ENCODE assay signal across 10 mouse cellular contexts in genomic region chr10:111509103-111509784, GRCm38 (mm10). TPM values are rescaled to one million over a fixed set of nuclear protein-coding genes. Genes with fewer than 3 reads are reported as not detected.
DNase-seq lines count a peak whose midpoint lies in the region; ATAC-seq lines count a peak whose summit lies in the region.
"Had no signal": no experiment of that assay in that cellular context is flagged by ENCODE, and none has a peak within 500 bp of the region (broad histone marks: within the 10 kb centered on the region; RNA-seq: fewer than 3 reads in every experiment).

No protein-coding gene starts in this region.

- no peaks in the 10 kb centered on the region for H3K36me3 ChIP-seq in neural tube, embryonic 11.5 days (ENCODE audit: control insufficient read depth, insufficient read depth, low read length)
- H3K36me3 ChIP-seq in limb, embryonic 13.5 days: no peaks in the 10 kb centered on the region
- no peaks in the 10 kb centered on the region for H3K36me3 ChIP-seq in stomach, embryonic 16.5 days (ENCODE audit: control insufficient read depth, insufficient read depth, low read length)

- 29% methylated on average over 8 of the region's 8 CpGs for WGBS in neural tube, embryonic 11.5 days
- 38% methylated on average over 8 of the region's 8 CpGs for WGBS in limb, embryonic 13.5 days
- 24% methylated on average over 8 of the region's 8 CpGs for WGBS in stomach, embryonic 16.5 days

- no peaks in the 10 kb centered on the region for H3K9me3 ChIP-seq in neural tube, embryonic 11.5 days (ENCODE audit: control insufficient read depth, low read length)
- H3K9me3 ChIP-seq in limb, embryonic 13.5 days: no peaks in the 10 kb centered on the region
- H3K9me3 ChIP-seq in stomach, embryonic 16.5 days (replicated peaks; ENCODE audit: control insufficient read depth, low read length): no peaks in the 10 kb centered on the region

- H3K4me2 ChIP-seq in neural tube, embryonic 11.5 days (ENCODE audit: low read depth): peak overlapping the region; percentile 55
- H3K4me2 ChIP-seq in limb, embryonic 13.5 days (replicated peaks): peak overlapping the region; percentile 80
- H3K4me2 ChIP-seq in stomach, embryonic 16.5 days (ENCODE audit: low read depth, low read length): peak overlapping the region; percentile 95

- peak overlapping the region; percentile 57 for H3K4me3 ChIP-seq in neural tube, embryonic 11.5 days (ENCODE audit: low read depth, low read length)
- H3K4me3 ChIP-seq in limb, embryonic 13.5 days: peak overlapping the region; percentile 80
- peak overlapping the region; percentile 95 for H3K4me3 ChIP-seq in stomach, embryonic 16.5 days (replicated peaks; ENCODE audit: low read length)

- ATAC-seq in neural tube, embryonic 11.5 days (ENCODE audit: insufficient read depth, low FRiP score, low TSS enrichment): no peak
- ATAC-seq in limb, embryonic 13.5 days (ENCODE audit: low FRiP score, low read depth): no peak
- ATAC-seq in stomach, embryonic 16.5 days (ENCODE audit: insufficient read depth, low FRiP score): no peak

- peak overlapping the region; percentile 44 for H3K9ac ChIP-seq in neural tube, embryonic 11.5 days (ENCODE audit: low read length)
- peak overlapping the region; percentile 65 for H3K9ac ChIP-seq in limb, embryonic 13.5 days
- peak overlapping the region; percentile 74 for H3K9ac ChIP-seq in stomach, embryonic 16.5 days (ENCODE audit: low read length)

- peak; percentile 44 for DNase-seq in adrenal gland, adult 2 months
- no peak for DNase-seq in adrenal gland, postnatal 14 days
- no peak for DNase-seq in neural tube, embryonic 11.5 days (ENCODE audit: low spot score)
- no peak for DNase-seq in neural tube, embryonic 10.5 days (ENCODE audit: extremely low spot score, low spot score)
- no peak for DNase-seq in cerebellum, postnatal 36 days
- DNase-seq in Muller cell, postnatal 12 days (ENCODE audit: inconsistent ontology term): no peak
- DNase-seq: B cell, adult 2 months; right cerebral cortex, postnatal 14 days had no signal

- H3K4me1 ChIP-seq in neural tube, embryonic 11.5 days (ENCODE audit: control insufficient read depth, insufficient read depth, low read length): peaks cover 9% of the 10 kb centered on the region; the same call in 1 of the 2 replicates
- peaks cover 40% of the 10 kb centered on the region for H3K4me1 ChIP-seq in limb, embryonic 13.5 days
- peaks cover 25% of the 10 kb centered on the region for H3K4me1 ChIP-seq in stomach, embryonic 16.5 days (ENCODE audit: control insufficient read depth, insufficient read depth, low read length)

- H3K27me3 ChIP-seq in neural tube, embryonic 11.5 days (ENCODE audit: control insufficient read depth, insufficient read depth, low read length): no peaks in the 10 kb centered on the region
- H3K27me3 ChIP-seq in limb, embryonic 13.5 days: no peaks in the 10 kb centered on the region
- H3K27me3 ChIP-seq in stomach, embryonic 16.5 days (ENCODE audit: control insufficient read depth, insufficient read depth, low read length): no peaks in the 10 kb centered on the region

- no peak overlapping the region for H3K27ac ChIP-seq in neural tube, embryonic 11.5 days (ENCODE audit: low read depth, low read length)
- peak overlapping the region; percentile 48; the same call in 1 of the 2 replicates for H3K27ac ChIP-seq in limb, embryonic 13.5 days
- H3K27ac ChIP-seq in stomach, embryonic 16.5 days (ENCODE audit: low read length): peak overlapping the region; percentile 66

RNA-seq across cellular contexts. Expression of gene Phlda1, which starts 3.2 kb away (rescaled TPM):
- total RNA-seq in adrenal gland, adult 2 months (2021): 10 to 100 TPM; 58.7 to 66.1 TPM
- 113 and 162 TPM in 2 replicates for polyA plus RNA-seq in adrenal gland, adult 2 months (2012; rRNA removed)
- 50.8 and 76.7 TPM in 2 replicates for total RNA-seq in adrenal gland, postnatal 14 days (2021)
- polyA plus RNA-seq in neural tube, embryonic 11.5 days (2014; fragmentation: Nextera tagmentation; extraction: Ambion mirVana): 32.2 and 32.7 TPM in 2 replicates
- polyA plus RNA-seq in limb, embryonic 13.5 days (2015; fragmentation: Nextera tagmentation; extraction: Ambion mirVana): 42.2 and 43.9 TPM in 2 replicates
- polyA plus RNA-seq in stomach, embryonic 16.5 days (2015; fragmentation: Nextera tagmentation; extraction: Ambion mirVana): 44.4 and 50.7 TPM in 2 replicates

RNA-seq across cellular contexts. Expression of gene Nap1l1, which starts 36.2 kb away (rescaled TPM):
- total RNA-seq in adrenal gland, adult 2 months (2021): 100 to 1,000 TPM; 125 to 139 TPM
- 1.8 and 2.1 TPM in 2 replicates for polyA plus RNA-seq in adrenal gland, adult 2 months (2012; rRNA removed)
- 153 and 160 TPM in 2 replicates for total RNA-seq in adrenal gland, postnatal 14 days (2021)
- 339 and 344 TPM in 2 replicates for polyA plus RNA-seq in neural tube, embryonic 11.5 days (2014; fragmentation: Nextera tagmentation; extraction: Ambion mirVana)
- polyA plus RNA-seq in limb, embryonic 13.5 days (2015; fragmentation: Nextera tagmentation; extraction: Ambion mirVana): 283 and 285 TPM in 2 replicates
- 154 and 180 TPM in 2 replicates for polyA plus RNA-seq in stomach, embryonic 16.5 days (2015; fragmentation: Nextera tagmentation; extraction: Ambion mirVana)

Comparison
In these comparisons a context has a peak if more than half of its experiments do, and no peak if none do; other contexts are left out.
1. RNA of gene Nap1l1, which starts 36.2 kb away (polyA plus RNA-seq): 339 to 344 TPM in neural tube, embryonic 11.5 days, 283 to 285 TPM in limb, embryonic 13.5 days and 154 to 180 TPM in stomach, embryonic 16.5 days; 1.8 to 2.1 TPM in adrenal gland, adult 2 months; every median in the first group is over 10 times any median in the second.
2. Peak in every context shown above with its lines, with median percentiles within 50 percentile points of each other: H3K4me2 ChIP-seq, H3K4me3 ChIP-seq and H3K9ac ChIP-seq.